Mouse (Mus musculus) testis, postnatal 10 days (tissue): ENCODE measurements around the gene Hoxc6.

ENCODE experiments used
- DNase-seq: peaks from one replicate; pipeline ENCODE4 v3.0.0; 2021; ENCODE audit warnings: low spot score

Hoxc6 gene

DNA sequence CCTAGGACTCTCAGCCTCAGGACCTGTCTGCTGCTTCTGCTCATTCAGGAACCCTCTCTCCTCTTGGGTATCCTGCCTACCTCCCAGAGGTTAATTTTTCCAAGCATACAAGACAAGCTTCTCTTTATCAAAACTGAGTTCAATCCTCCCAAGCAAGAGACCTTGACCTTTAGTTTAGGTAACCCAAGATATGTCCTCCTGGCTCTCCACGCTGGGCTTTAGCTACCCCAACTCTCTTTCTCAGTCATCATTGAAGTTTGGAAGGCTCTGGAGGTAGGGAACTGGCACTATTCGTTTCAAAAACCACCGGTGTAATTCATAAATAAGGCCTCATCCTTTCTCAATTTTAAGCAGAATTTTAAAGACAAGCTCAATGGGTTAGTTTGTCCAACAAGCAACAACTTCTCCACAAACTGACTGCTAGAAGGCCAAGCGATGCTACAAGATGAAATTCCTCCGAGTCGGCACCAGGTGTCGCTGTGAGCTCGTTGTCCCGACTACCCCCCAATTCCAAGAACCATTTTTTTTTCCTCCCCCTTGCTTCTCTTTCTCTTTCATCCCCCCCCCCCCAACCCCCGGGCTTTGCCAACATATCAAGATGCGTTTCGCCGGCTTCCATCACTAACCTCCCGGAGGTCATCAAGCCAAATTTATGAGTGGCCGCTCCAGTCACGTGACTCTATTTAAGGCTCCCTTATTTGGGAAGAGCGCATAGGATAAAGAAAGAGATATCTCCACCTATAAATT is 15.4 kb downstream of the Hoxc6 start:
- peak; percentile 78 for DNase-seq

DNA sequence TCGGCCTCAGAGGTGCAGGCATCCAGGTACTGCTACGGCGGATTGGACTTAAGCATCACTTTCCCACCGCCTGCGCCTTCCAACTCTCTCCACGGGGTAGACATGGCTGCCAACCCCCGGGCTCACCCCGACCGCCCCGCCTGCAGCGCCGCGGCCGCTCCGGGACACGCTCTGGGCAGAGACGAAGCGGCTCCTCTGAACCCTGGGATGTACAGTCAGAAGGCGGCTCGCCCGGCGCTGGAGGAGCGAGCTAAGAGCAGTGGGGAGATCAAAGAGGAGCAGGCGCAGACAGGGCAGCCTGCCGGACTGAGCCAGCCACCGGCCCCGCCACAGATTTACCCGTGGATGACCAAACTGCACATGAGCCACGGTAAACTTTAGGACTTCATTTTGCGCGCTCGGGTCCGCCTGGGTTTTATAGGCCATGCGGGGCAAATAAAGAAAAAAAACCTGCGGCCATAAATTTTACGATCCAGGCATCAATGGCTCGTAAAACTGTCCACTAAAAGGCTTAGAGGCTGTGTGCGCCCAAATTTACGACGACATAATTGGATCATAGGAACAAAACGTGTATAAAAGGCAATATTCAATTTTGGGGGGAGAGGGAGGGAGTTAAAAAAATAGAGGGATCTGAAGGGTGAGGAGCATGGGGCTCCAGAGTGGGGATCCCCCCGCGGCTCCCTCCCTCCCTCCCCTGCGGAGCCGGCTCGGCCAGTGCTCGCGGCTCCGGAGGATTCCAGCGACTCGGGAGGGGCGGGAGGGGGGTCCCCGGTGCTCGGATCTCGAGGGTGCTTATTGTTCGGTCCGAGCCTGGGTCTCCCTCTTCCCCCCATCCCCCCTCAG is 16.3 kb downstream of the Hoxc6 start:
- DNase-seq, result peak; percentile 60

DNA sequence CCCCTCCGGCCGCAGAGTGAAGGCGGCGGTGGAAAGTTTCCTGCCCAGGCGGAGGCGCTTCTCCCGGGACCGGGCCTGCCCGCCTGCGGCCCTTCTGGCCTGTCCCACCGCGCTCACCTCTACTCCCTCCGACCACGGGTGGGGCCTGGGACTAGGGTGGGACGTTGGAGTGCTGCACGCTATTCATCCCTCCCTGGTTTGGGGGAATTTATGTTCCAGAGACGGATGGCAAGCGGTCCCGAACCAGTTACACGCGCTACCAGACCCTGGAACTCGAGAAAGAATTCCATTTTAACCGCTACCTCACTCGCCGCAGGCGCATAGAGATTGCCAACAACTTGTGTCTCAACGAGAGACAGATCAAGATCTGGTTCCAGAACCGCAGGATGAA is 16.9 kb downstream of the Hoxc6 start:
- DNase-seq, result no peak

DNA sequence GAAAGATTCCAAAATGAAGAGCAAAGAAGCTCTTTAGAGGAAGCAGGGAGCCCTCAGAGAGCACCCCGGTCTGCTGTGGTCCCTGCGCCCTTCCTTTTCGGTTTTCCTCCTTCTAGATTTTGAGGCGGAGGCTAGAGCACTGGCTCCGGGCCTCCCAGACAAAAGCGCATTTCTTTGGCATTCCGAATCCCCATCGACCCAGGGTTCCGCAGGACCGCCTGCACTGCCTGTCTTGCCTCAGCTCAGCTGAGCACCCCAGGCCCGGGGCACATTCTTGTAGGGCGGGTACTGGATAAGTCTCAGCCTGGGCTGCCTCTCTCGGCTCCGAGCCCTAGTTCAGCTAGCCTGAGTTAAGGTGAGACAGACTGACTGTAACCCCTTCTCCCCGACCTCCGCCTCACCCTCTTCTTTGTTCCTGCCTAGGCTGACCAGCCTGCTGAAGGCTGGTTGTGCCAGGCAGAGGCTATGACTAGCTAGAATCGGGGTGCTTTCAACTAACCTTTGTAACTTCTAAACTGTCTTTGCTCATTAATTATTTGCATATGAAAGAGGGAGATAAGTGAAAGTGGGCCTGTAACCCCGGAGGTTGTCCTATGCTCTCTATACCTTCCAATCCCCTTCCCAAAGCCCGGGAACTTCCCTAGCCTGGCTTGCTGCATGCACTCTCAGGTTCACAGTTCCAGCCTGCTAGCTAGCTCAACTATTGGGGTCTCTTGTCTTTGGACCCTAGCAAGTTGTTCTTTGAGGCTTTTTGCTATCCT is 17.5 kb downstream of the Hoxc6 start:
- no peak for DNase-seq

DNA sequence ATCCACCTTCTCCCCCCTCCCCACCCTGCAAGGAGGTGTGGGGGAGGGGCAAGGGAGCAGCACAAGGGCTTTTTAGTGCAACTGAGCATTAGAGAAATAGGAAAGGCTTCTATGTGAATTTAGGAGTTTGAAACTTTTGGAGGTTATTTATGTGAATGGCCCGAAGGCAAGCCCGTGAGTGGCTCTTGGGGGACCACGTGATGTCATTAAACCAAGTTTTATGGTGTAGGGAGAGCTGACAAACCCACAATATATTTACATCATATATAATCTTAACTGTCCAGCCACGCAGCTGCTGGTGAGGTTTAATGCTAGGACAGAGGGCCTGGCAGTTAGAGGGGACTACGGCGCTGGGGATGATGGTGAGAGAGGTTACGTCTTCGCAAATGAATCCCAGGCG is 20.6 kb downstream of the Hoxc6 start, which contains the start of gene Hoxc4:
TSS of gene Hoxc4 (plus strand) at position 299 of the 400 bp plus-strand sequence.
- DNase-seq, result no peak

DNA sequence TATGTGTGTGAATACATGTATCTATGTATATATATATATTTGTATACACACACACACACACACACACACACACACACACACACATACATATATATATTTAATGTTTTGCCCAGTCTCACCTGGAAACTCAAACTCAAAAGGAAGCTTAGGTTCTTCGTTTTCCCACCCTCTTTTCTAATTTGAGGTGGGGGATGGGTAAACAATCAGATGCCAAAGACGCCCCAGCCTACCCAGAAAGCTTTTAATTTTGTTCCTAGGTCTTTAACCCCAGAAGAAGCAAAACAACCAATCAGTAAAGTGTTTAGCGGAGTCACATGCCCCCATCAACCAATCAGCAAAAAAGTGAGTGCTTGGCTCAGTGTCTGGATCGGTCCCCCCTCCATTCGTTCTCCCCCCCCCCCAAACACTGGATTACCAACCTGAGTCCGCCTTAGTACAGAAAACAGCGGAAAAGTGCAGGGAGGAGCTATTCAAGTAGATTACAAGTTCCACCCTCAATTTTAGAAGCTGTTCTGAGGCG is 22.9 kb downstream of the Hoxc6 start:
- no peak for DNase-seq

DNA sequence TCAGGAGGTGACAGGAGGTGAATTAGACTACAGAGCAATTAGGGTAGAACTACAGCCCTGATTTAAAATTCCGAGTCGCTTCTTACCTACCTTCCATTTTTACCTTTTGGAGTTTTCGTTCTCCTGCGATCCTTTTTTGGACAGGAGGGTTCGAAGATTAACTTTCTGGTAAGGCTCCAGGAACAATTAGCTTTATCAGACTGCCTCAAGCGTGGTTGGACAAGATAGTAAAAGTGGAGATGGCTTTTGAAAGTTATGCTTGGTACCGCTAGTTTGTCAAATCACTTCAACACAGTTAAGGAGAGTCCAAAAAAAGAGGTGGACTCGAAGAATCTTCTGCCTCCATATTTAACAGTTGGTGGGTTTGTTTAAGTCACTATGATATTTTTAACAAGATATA is 23.5 kb downstream of the Hoxc6 start:
- DNase-seq, result no peak

DNA sequence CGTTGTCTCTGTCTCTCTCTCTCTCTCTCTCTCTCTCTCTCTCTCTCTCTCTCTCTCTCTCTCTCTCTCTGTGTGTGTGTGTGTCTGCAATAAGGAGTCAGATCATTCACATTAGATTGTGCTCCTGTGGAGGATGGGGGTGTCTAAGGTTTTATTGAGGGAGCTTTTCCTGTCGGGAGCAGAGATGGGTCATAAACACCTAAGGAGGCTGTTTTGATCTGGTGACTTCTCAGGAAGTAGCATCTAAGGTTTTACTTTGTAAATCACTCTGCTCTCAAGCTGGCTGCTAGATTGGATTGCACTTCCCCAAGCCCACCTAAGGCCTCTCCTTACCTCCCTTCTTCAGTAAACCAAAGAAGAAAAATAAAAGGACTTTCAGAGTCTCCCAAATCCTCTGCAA is 26.1 kb downstream of the Hoxc6 start:
- no peak for DNase-seq

DNA sequence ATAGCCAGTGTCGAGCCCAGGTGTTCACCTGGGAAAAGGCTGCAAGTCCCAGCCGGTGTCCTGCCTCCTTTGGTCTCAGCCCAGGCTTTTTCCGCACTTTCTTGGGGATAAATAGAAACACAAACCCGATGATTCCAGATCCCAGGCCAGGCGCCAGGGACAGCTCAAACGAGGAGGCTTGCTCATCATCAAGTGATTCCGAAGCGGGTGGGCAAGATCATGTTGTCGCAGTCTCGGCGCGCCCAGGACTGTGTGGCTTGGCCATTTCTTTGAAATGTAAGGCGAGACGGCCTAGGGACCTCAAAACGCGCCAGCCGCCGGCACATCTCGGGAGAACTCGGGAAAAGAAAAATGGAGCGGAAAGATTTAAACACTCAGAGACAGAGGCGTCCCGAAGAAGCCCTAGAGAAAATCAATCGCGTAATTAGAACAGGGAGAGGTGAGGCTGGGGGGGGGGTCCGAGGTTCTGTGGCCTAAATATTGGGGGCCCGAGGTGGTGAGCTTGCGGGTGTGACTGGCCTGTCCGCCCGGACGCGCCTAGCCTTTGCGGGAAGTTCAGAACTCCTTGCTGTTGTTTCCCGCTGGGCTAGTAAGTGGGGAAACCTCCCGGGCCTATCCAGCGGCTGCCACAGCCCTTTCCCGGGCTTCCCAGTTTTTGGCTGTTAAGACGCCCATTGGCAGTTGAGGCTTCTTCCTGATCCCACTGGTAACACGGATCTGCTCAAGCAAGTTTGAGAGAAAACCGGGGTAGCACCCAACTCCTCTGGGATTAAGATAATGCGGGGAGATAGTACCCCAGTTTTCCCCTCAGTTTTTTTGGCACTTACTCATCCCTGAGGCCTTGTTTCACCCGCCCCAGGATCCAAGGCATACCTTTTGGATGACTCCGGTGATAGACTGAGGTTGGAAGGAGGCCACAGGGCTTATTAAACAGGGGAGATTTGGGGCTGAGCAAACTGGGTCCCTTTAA is 29.5 kb downstream of the Hoxc6 start:
- DNase-seq, result no peak

DNA sequence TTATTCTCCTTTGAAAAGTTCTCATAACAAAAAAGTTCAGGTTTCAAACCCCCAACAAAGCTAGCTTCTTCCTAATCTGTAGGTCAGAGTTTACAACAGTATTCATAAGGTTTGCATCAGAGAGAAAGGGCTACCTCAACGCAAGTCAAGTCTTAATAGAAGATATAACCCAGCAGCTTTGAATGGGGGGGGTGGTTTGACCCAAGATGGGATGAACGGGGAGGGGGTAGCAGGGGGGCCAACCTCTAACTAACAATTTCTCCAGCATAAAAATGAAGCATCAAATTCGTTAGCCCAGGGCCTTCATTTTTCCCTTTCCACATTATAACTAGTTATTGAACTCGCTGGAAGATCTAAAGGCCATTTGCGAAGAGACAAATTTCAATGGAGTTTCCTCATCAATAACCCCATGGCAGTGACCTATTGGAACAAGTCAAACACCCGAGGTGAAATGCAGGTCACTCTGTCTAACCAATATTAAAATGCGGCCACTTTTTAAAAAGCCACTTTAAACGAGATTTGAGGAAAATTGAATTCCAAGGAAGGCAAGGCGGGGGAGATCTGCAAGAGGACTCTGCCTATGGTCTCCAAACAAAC is 31.0 kb downstream of the Hoxc6 start:
- DNase-seq, result no peak

DNA sequence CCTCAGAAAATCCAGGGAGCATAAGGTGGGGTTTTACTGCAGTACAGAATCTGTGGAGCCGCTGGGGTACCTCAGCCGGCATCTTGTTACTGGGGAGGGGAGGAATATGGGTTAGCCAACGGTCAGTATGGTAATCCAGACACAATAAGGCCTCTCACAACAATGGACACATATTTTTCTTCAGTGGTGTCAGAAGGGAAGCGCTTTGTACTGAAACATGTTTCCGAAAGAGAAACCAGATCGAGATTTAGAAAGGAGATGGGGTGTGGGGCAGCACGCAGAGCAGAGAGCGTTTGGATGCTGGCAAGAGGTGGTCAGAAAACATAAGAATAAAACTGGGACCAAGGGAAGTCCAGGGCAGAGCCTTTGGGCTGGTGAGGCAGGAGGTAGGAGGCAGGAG is 32.1 kb downstream of the Hoxc6 start:
- DNase-seq, result no peak

DNA sequence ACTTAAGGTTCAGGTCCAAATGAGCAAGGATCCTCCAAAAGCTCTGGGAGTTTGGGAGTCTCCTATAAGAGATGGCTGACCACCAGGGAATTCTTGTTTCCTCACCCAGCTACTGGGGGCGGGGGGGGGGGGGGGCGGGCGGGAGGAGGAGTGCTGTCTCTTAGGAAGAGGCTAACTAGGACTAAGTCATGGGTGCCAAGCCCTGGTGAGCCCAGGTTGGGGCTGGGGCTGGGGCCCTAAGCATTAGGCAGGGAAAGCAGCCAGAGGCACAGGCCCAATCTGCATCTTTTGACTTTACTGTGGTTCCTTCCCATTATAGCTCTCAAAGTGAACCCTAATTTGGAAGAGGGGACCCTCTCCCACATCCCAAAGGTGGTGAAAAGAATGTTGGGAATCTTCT is 34.1 kb downstream of the Hoxc6 start:
- no peak for DNase-seq

DNA sequence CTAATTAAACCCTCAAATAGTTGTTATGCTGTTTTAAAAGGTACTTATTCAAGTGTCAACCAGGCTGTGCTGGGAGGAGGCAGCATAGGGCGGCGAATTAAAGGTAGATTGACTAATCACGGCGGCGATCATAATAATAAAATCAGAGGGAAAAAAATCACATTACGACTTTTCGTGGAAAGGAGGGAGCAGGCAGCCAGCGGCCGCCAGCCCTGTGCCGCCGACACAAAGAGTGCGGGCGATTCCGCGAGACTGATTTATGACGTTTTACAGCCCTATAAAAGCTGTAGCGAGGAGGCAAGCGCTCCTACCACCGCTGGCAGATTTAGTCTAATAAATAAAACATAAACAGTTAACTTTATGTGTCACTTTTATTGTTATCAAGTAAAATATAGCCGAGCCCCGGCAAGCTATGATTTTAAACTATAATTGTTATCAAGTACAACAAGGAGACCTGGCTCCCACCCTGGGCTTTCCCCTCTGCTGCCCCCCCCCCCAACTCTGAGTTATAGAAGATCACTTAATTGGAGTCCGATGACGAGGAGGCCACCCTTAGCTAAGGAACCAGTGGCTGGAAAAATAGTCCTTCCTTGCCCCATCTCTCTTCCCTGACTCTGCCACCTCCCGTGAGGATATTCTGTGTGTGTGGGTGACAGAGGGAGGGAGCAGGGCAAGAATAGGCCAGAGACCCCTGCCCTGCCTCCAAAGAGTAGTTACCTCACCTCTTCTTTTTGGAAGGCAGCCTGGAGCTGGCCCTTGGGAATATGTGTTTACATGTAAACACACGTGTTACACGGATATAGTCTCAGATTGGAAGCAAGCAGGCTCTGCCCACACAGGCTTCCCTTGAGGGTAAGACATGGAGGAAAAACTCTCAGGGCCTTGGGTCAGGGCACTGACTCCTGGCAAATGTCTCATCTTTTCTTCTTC is 34.9 kb downstream of the Hoxc6 start:
- no peak for DNase-seq

DNA sequence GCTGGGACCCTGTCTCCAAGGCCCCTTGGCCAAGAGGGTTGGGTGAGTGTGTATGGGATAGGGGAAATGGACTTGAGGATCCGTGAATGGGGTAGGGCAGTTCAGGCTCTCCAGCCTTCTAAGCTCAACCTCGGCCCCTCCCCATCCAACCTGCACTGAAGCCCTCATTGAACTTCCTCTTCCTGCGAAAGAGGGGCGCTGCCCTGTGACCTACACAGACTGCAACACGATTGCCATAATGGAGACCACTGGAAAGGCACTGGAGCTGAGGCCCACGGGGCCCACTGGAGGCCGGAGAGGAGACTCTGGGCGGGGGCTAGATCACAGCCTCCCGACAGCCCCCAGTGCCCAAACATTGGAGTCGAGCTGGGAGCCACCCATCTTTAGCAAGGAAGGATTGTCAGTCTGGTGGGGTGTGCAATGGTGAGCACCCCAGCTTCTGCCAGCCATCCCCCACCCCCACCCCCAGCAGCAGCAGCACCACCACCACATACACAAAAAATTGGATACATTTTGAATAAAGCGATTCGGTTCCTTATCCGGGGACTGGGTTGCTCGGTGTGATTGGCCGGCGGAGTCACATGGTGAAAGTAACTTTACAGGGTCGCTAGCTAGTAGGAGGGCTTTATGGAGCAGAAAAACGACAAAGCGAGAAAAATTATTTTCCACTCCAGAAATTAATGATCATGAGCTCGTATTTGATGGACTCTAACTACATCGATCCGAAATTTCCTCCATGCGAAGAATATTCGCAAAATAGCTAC is 36.2 kb downstream of the Hoxc6 start:
- no peak for DNase-seq

DNA sequence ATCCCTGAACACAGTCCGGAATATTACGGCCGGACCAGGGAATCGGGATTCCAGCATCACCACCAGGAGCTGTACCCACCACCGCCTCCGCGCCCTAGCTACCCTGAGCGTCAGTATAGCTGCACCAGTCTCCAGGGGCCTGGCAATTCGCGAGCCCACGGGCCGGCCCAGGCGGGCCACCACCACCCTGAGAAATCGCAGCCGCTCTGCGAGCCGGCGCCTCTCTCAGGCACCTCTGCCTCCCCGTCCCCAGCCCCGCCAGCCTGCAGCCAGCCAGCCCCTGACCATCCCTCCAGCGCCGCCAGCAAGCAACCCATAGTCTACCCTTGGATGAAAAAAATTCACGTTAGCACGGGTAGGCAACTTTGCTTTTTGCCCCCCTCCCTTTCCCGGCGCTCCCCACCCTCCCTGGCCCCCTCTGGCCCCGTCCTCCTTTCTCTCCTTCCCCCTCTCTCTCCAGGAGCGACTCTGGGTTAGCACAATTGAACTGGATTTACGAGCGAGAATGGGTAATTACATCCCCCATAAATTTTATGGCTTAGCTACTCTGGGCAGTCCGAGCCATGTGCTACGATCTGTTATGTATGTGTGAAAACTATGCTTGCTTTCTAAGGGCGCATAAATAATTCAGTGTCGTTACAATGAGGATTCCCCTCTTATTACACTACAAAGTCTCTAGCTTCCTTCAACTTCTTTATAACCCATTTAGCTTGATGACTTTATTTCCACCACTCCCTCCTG is 36.9 kb downstream of the Hoxc6 start:
- no peak for DNase-seq

DNA sequence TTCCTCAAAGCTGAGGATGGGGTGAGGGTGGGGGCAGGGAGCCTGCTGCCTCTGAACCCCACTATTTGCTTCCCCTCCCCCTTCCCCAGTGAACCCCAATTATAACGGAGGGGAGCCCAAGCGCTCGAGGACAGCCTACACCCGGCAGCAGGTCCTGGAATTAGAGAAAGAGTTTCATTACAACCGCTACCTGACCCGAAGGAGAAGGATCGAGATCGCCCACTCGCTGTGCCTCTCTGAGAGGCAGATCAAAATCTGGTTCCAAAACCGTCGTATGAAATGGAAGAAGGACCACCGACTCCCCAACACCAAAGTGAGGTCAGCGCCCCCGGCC is 37.5 kb downstream of the Hoxc6 start:
- no peak for DNase-seq

DNA sequence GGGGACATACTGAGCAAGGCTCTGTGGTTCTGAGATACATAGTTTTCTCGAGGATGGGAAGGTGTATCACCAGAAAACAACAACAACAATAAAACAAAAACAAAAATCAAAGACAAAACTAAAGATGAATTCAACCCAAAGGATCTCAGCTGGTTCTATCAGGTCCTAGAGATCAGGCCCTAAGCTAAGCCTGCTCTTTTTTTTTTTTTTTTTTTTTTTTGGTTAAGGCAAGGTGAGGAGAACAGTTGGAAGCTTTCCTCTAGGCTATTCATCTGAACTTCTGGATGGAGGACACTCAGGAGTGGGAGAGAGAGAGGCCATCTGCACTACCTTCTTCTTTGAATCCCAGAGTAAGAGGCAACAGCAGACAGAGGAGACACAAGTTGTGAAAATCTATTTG is 39.5 kb downstream of the Hoxc6 start:
- no peak for DNase-seq

DNA sequence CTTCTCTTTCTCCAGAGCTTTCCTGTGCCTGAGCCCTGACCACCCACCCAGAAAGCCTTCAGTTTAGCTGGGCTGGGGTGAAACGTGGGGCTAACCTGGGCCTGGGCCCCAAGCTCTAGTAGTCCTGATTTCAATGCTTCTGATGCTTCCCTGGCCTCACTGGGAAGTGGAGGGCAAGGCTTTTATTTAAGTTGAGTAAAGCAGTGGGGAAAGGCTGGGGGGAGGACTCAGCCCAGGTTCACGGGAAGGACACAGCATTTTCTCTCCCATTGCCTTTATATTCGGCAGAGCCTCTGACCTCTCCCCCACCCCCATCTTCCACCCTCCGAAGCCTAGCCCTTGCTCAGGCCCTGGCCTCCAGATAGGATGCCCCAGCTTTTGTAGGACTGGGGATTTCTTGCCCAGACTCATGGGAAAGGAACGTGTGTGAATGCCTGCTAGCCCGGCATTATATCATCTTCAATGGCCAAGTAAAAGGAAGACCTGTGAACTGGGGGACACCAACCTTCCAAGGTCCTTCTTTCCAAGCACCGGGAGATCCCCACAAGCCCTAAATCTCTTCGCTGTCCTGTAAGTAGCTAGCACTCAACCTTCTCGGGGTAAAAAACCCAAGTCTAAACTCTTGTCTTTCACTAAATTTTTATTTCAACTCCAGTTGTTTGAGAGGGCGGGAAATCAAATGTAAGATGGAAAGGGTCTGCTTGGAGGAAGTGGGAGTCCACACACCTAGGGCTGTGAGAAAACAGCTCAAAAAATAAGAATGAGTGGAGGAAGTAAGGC is 40.8 kb downstream of the Hoxc6 start:
- no peak for DNase-seq
